Mouse (Mus musculus) left cerebral cortex, postnatal 14 days (tissue): ENCODE measurements at regions not wholly inside any gene's neighbourhood (a gene's known extent, or its start where the extent isn't known, plus 50 kb on each side); places are given as distances from the start of the nearest gene placed in this dataset.

Experiments
- DNase-seq, 2 experiments: peaks; one replicate each; pipeline ENCODE4 v3.0.0; 2021 to 2022; ENCODE audit warnings: low spot score in 2 of 2, mixed read lengths in 1 of 2
- intact Hi-C: fragments of 180-260 bp; cut with DNase I; formaldehyde crosslinking; loops from one replicate; pipeline ENCODE4 v1.15.1; 2025

DNA sequence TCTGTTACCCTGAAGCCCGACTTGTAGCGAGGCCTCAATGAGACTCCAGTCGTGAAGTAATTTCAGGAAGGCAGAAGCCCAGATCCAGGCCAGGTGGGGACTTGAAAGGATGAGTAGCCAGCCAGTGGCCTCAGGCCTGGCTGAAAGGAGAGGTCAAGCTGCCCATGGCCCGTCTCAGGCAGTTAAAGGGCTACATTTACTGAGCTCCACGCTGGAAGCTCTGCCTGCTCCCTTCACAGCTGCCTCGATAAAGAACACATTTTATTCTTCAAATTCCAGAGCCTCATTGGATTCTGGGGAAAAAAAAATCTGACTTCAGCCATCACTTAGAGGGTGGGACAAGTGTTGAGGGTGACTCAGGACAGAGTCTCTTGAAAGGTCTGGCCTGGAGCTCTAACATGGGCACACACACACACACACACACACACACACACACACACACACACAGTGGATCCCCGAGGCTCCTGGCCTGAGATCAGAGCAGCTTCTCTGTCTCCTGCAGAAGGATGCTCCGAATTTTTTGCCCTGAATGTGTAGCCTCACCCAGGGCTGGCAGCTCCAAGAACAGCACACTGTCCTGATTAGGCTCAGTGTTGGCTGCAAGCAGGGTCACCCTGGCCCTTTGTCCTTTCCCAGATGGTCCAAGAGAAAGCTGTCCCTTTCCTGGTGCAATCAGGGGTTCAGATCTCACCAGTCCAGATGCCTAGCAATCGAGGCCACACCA lies 53.0 kb downstream of the Gadd45g start:
- DNase-seq: no peak
- intact Hi-C loops: no loop called here

DNA sequence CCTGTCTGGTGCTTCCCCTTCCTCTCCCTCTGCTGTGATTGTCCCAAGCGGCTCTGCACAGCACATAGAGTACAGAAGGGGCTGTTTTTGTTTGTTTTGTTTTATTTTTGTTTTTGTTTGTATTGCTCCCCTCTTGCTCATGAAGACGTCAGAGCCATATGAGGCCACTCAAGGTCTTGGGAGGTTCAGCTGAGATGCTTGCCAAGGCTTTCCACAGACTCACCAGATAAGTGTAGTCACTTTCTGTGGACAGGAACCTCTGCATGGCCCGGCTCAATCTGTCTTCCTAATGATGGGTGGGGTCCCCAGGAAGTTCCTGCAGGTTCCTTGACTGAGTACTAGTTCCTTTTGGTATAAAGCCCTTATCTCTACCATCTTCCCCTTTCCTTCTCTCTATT lies 53.6 kb downstream of the Gadd45g start:
- DNase-seq: no peak
- intact Hi-C loops: no loop called here

DNA sequence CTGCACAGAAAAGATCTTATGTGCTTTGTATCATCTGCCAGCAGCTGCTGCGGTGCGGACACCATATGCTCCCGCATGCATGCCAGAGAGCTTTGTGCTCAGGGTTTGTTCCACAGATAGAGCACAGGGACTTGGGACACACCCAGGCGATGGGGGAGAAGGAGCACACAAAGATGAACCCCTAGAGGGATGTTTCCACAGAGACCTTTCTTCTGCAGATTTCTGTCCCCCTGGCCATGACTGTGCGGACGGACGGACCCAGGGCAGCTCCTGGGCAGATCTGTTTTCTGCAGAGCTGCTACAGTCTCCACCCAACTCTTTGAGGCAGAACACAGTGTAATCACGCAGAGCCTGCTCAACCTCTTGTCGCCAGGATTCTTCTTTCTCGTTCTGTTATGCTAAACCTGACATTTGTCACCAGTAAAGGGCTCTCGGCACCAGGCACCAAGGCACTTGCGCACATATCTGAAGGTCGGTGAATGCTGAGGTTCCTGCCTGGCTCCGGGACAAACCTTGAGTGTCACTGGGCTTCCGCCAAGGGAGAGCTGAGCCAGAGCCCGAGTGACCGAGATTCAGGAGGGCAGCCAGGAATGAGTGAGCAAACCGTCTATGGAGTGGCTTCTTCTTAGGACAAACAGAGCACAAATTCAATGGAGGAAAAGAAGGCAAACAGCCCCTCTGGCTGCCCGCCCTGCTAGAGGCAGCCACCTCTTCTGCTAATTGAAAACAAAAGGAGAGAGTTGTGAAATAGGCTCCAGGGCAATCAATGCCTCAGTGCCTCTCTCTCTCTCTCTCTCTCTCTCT lies 56.2 kb downstream of the Gadd45g start:
- intact Hi-C loops: no loop called here
- DNase-seq: peak; percentile 41 to 45

DNA sequence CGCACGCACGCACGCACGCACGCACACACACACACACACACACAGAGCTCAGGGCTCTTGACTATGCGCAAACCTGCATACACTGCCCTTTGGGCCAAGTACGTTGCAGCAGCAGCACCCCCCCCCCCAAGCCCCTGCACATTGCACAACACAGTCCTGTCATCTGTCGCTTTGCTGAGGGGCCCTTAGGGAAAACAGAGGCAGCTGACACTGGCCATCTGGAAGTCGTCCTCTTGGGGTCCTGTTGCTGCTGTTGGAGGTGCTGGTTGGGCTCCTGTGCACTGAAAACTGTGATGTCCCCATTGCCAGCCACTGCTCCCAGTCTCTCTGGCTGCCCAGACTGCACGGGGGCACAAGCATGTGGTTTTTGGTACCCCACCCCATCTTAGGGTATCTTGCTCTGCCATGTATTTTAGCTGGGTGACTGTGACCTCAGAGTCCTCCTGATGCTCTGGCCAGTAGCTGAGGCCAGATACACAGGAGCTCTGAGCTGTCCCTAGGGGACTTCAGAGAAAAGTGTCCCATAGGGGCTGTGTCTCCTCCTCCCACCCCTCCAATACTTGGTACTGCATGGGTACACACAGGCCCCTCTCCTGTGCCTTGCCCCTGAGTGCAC lies 57.0 kb downstream of the Gadd45g start:
- intact Hi-C loops: no loop called here
- no peak for DNase-seq

DNA sequence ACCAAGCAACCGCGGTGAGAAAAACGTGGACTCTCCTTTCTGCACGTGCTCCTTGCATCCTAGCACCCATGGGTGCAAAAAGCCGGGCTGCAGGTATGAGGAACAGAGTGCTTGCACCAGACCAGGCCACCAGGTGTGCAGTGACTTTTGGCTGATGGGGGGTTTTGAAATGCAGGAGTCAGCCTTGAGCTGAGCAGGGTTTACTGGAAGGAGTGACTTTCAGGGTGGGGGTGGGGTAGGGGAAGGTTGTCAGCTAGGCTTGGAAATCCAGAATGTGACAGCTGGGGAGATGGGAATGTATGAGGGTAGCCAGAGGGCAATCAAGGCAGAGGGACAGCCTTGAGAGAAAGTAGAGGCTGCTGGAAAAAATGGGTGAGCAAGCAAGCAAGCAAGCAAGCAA lies 58.8 kb downstream of the Gadd45g start:
- intact Hi-C loops: no loop called here
- no peak for DNase-seq

DNA sequence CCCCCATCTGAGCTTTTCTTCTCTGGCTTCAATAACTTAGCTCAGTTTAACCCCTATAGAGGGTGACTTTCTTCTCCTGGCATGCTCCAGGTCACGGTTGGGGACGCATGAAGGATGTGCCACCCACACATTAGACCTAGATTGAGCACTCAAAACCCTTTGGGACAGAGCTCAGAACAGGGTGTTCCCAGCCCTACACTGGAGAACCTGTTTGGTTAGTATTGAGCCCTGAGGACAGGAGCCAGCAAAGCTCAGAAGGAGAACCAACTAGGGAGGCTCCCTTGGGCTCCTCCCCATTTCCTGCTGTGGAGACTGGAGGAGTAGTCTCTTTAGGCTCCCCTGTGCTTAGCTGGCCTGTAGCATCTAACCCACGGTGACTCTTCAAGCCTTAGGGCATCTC lies 59.6 kb downstream of the Gadd45g start:
- DNase-seq: no peak
- intact Hi-C loops: no loop called here

DNA sequence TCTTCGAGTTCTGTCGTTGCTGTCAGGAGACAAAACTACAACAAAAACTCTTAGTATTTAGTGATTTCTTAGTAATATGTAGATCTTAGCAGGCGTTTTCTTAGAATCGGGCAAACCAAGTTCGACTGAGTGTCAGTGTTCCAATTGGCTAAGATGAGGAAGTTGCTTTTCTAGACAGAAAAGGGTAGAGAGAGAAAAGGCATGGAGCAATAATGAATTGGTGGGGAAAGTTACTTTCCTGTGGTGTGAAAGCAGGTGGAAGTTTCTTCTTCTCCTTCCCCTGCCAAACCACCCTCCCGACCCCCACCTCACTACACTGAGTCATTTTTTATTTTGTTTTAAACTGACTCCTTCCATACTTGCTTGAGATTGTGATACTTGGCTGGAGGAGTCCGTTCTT lies 62.0 kb downstream of the Gadd45g start:
- no peak for DNase-seq
- intact Hi-C loops: no loop called here

DNA sequence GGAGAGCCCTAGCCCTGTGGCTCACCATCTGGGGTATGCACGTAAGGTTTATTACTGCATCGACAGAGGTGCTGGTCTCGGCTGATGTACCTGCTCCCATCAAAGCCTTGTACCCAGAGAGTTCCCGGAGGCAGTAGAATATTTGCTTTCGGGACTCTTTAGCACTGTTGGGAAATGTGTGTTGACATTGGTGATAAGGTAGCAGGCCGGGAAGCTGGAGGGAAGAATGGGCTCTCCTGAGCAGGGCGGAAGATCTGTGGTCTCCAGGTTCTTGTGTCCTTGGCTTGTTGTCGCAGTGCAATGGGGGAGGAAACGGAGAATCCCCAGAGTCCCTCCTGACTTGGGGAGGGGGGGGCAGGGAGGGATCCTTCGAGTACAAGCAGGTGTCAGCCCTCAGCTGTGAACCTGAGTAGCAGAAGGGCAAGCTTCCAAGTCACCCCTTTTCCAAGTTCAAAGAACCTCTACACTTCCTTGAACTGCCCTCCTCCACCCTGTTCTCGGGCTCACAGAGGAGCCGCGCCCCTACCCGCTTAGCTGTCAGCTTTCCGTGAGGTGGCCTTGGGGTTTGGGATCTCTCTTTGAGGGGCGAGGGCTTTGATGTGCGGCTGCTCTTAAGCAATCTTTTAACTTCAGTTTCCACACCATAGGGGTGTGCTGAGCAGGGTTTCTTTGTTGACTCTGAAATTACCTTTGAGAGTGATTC lies 65.0 kb downstream of the Gadd45g start:
- DNase-seq: no peak

DNA sequence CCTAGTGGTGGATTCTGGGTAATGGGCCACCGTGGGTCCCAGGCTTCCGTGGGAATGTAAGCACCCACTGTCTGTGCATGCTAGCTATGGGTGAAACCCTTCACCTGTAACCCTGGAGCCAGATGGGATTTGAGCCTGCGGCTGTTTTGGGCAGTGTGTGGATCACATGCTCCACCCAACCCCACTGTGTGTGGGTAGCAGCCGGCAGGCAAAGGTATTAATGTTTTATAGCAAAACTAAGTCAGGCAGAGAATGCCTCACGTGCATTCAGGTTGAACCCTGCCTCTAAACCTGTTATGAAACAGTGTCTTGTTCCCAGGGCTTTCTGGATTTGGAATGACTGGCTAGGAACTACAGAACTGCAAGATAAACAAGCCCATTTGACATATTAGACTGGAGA lies 66.0 kb downstream of the Gadd45g start:
- intact Hi-C loops: no loop called here
- no peak for DNase-seq

More for the DNA sequence above, 65.0 kb downstream of the Gadd45g start:
- intact Hi-C loops: no loop called here

DNA sequence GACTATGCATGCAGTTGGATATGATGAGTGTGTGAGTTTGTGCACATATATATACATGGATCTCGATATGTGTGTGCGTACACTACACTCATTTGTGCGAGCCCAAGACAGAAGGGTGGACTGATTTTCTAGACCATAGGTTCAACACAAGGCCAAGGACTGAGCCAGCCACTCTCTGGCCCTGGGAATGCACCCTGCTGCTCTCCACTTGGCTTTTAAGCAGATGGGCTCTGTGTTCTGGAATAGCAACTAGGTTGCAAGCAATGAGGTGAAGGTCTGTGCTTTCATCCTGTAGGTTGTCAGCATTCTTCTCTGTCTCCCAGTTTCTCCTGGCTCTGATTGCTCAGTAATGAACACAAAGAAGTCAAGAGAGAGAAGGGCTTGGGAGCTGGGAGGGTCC lies 66.5 kb downstream of the Gadd45g start:
- DNase-seq: no peak
- intact Hi-C loops: no loop called here

DNA sequence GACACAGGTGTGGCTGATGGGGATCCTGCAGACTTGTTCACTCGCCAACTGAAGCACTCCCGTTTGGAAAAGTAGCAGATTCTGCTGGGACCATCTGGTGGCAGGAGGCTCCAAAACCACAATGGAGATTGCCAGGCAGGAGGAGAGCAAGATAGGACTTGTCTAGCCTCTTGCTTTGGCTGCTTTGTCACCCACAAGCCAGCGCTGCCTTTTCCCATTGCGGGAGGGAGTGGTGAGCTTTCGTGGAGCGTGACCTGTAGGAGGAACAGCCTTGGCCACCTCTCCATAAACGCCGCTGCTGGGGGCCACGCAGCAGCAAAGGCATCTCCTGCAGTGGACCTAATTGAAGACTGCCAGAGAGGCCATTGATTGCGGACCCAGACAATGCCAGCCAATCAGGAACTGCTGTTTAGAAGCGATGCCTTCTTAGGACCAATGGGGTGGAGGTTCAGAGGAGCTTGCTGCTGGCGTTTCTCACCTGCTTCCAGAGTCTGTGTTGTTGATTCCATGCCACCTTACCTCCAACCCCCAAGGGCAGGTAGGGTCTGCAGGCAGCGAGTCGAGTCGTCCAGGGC lies 70.3 kb downstream of the Gadd45g start:
- no peak for DNase-seq
- intact Hi-C loops: no loop called here

DNA sequence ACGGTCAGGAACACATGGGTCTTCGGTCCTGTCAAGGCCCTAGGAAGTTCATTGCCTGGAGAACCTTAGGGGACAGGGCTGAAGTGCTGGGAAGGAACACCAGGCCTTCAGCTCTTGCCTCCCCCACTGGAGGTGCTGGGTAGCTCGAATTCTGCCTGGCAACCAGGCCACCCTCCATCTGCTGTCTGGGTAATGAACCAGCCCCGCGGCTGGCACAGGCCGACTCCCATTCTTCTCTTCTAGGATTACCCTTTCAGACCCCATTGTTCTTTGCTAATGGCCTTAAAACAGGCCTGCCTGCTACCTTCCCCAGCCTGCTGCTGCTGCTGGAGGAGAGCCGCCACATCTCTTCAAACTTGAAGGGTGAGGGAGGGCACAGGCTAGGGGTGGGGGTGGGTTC lies 71.2 kb downstream of the Gadd45g start:
- DNase-seq: no peak
- intact Hi-C loops: no loop called here

DNA sequence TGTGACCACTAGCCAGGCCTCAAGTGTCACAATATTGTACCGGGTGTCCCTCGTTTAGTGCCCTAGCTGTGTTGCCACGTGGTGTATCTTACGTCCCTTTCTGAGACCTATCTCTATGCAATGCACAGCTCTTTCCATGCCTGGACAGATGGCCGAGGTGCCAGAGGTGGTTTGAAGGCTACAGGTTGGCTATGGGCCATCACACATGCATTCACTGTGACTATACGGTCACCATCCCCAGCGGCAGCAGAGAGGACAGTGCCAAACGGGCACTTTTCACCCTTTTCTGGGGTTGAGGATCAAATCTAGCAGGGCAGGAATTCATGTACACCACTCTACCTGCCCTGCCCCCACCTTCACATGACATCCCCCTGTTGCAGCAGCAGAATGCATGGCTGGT lies 71.6 kb downstream of the Gadd45g start:
- no peak for DNase-seq
- intact Hi-C loops: no loop called here

DNA sequence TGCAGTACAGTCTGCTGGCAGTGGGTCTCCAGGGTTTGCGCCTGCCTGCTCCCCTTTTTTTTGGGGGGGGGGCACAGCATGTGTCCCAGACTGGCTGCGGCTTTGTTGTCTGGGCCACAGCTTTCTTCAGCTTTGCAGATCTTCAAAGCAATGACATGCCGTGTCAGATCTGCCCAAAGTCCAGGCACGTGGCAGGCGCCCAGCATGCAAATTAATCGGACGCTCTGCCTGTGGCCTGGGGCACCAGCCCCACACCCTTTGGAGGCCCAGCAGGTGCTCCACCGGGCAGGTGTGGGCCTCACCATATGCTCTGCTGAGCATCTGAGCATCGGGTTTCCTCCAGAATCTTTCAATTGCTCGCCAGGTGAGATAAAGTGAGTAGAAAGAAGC lies 72.3 kb downstream of the Gadd45g start:
- intact Hi-C loops: no loop called here
- DNase-seq: no peak

DNA sequence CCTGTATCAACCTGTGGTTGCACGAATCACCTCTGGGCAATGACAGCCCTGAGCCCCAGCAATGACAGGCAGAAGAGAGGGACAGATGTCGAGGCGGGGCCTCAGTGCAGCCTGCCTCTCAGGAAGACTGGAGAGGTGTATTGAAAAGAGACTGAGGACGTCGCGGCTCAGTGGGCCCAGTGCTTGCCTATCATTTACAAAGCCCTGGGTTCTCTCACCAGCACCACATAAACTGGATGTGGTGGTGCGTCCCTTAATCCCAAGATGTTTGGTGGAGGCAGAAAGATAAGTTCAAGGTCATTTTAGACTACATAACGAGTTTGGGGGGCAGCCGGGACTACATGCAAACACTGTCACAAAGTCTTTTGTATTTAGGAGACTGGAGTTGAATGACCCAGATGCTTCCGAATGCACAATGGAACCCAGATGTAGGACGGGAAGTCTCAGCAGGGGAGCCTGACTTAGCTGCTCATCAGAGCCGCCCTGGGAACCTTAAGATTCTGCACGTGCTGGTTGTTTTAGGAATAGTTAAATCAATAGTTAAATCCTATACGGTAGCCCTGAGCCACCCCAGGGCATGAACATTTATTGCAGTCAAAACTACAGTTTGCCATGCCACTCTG lies 72.8 kb downstream of the Gadd45g start:
- intact Hi-C loops: no loop called here
- no peak for DNase-seq

DNA sequence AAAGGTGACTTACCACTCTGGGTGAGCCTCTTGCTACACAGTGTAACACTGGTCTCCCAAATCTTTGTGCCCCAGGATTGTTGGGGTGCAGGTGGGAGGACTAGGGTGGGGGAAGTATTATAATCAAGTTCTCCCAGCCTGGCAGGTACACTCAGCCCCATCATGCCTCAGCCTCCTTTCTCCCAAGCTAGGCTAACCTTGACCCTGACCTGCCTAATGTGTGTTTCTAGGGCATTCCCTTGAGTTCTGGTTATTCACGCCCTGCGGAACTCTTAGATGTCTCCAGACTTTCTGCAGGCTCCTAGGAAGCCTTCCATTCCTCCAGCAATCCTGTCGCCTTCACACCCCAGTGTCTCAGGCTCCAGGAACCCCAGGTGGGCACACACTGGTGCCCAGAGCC lies 73.5 kb downstream of the Gadd45g start:
- intact Hi-C loops: no loop called here

DNA sequence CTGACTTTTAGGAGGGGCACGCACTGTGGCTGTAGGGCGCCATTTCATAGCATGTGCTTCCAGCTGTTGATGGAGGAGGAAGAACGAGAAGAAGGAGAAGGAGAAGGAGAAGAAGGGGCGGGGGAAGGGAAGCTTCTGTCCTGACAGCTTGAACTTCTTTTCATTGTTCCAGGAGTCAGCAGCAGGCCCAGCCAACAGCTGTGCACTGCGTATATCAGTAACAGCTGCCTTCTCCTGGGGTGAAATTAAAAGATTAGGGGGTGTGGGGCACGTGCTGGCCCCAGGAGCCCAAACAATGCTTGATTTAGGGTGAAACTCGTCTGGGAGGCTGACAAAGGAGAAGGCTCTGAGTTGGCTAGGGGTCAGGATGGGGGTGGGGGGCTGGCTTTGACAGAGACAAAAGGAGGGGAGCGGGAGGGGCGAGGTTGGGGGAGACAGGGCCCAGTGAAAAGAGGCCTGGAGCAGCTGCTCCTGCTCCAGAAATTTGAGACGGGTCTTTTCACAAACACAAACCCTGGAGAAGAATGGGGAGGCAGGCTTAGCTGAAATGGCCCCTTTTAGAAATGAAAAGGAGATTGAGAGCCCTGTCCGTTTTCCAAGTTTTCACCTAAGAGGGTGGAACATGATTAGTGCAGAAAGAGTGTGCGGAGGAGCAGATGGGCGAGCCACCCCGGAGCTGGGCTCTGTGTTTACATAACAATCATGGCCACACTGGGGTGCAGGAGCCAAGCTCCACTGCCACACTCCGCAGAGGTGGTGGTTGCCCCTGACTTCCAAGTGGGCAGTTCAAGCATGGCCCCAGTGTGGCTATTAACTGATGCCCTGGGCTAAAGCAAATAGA lies 74.3 kb downstream of the Gadd45g start:
- intact Hi-C loops: no loop called here
- DNase-seq: no peak

More for the DNA sequence above, 73.5 kb downstream of the Gadd45g start:
- DNase-seq: no peak

DNA sequence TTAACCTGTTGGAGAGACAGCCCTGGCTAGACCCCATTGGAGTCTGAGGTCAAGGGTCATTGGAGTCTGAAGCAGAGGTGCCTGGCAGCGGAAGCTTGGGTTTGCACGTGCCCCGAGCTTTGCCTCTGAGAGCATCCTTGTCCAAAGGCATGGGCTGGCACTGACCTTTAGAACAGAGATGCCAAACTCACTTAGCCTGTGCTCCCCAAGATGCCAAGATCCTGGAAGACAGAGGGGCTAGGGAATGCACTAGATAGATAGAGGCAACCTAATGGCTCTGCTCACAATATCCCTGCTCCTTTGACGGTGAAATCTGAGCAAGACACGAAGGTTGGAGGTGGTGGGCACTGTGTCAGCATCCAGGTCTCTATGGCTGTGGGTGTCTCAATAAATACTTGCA lies 75.1 kb downstream of the Gadd45g start:
- no peak for DNase-seq
- intact Hi-C loops: no loop called here

DNA sequence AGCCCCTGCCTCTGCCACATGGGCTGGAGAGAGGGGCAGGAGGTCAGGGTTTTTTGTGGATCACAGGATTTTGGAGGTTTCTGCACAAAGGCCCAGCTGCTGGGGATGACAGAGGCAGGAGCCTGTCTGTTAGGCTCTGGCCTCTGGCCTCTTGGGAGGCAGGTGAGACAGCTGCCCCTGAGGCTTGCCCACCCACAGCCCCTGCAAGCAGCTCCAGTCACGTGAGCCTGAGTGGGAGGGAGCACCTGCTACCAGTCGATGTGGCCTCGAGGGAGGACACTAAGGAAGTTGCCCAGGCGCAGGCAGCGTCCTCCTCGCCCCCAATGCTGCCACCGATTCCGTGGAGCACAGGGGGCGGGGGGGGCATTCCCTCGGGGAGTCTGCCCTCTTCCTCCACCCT lies 80.3 kb downstream of the Gadd45g start:
- DNase-seq: no peak
- intact Hi-C loops: no loop called here
